Mouse (Mus musculus) midbrain, embryonic 14.5 days (tissue): ENCODE measurements around the gene Ppp2r5c. TPM values are rescaled to one million over a fixed set of nuclear protein-coding genes. Genes with fewer than 3 reads are reported as not detected.

Experiments
- ATAC-seq: fragments of 200-750 bp; cut with Nextera tagmentation; 2 replicates; pipeline ENCODE4 v1.8.0; 2017; ENCODE audit warnings: moderate number of reproducible peaks, moderate library complexity; ENCODE audit not compliant: low FRiP score, low TSS enrichment
- DNase-seq: peaks from one replicate; pipeline ENCODE4 v3.0.0-alpha.2; 2015
- H3K27ac ChIP-seq: fragments of 300-500 bp; sonication (generic); replicated peaks from 2 replicates; pipeline ENCODE4 v1.5.1; 2014; ENCODE audit warnings: mild to moderate bottlenecking, low read depth, low read length, moderate library complexity
- H3K27me3 ChIP-seq: fragments of 300-500 bp; sonication (generic); 2 replicates; pipeline ENCODE4 v1.6.1; 2014; ENCODE audit warnings: low read length, control low read depth, mixed read lengths; ENCODE audit not compliant: control insufficient read depth, insufficient read depth
- H3K36me3 ChIP-seq: fragments of 300-500 bp; sonication (generic); 2 replicates; pipeline ENCODE4 v1.6.1; 2014; ENCODE audit warnings: low read length, control low read depth; ENCODE audit not compliant: control insufficient read depth, insufficient read depth
- H3K4me1 ChIP-seq: fragments of 300-500 bp; sonication (generic); 2 replicates; pipeline ENCODE4 v1.6.1; 2014; ENCODE audit warnings: mild to moderate bottlenecking, antibody characterized with exemption, low read length, control low read depth; ENCODE audit not compliant: control insufficient read depth, insufficient read depth
- H3K4me2 ChIP-seq: fragments of 300-500 bp; sonication (generic); 2 replicates; pipeline ENCODE4 v1.6.1; 2014; ENCODE audit warnings: mild to moderate bottlenecking, low read length, moderate library complexity
- H3K4me3 ChIP-seq: fragments of 300-500 bp; sonication (generic); replicated peaks from 2 replicates; pipeline ENCODE4 v1.5.1; 2014; ENCODE audit warnings: low read depth, low read length
- H3K9ac ChIP-seq: fragments of 300-500 bp; sonication (generic); replicated peaks from 2 replicates; pipeline ENCODE4 v1.6.1; 2014; ENCODE audit warnings: mild to moderate bottlenecking, low read length, moderate library complexity
- H3K9me3 ChIP-seq: fragments of 300-500 bp; sonication (generic); 2 replicates; pipeline ENCODE4 v1.6.1; 2016; ENCODE audit warnings: low read length, control low read depth, mixed read lengths; ENCODE audit not compliant: control insufficient read depth
- WGBS: fragments of 180-500 bp; shearing (Covaris S2); extraction: QIAGEN DNeasy Blood & Tissue Kit; methylation state at CpG from one replicate; pipeline ENCODE4 v1.1.7; 2014; 5-methylcytosine and 5-hydroxymethylcytosine counted together
- polyA plus RNA-seq: library from polyadenylated mRNA; unstranded; fragments of >200 nt; fragmentation: Nextera tagmentation; extraction: Ambion mirVana; gene quantifications from 2 replicates; pipeline ENCODE4 v1.2.1, GENCODE M21; 2014

The Ppp2r5c gene
- polyA plus RNA-seq = 125 and 158 TPM in 2 replicates

GRCm38 (mm10) chr12:110446290-110447170 is at the start of gene Ppp2r5c:
Ppp2r5c (plus strand) TSS chr12:110447120.
- Histone ChIP-seq H3K36me3 (peaks cover 16% of the 10 kb centered on the region; the same call in 1 of the 2 replicates), H3K9ac (peak within 1 kb of the TSS; percentile 88), H3K4me3 (peak within 1 kb of the TSS; percentile 54), H3K27me3 (no peaks in the 10 kb centered on the region), H3K4me2 (peak within 1 kb of the TSS; percentile 78), H3K27ac (peak within 1 kb of the TSS; percentile 85), H3K9me3 (no peaks in the 10 kb centered on the region), H3K4me1 (peaks cover 7% of the 10 kb centered on the region; the same call in 1 of the 2 replicates)
- under 1% methylated on average over 80 of the region's 86 CpGs for WGBS
- DNase-seq (peak; percentile 97), ATAC-seq (peak; percentile 97)

- Histone ChIP-seq H3K4me3 (no peak overlapping the region), H3K9me3 (peaks cover 3% of the 10 kb centered on the region; the same call in 1 of the 2 replicates), H3K27me3 (no peaks in the 10 kb centered on the region), H3K4me1 (no peaks in the 10 kb centered on the region), H3K9ac (no peak overlapping the region), H3K27ac (no peak overlapping the region), H3K4me2 (no peak overlapping the region), H3K36me3 (no peaks in the 10 kb centered on the region)
- WGBS = 28% methylated on average over 8 of the region's 8 CpGs
- no peak for ATAC-seq
- peak; percentile 88 for DNase-seq
Measured at GRCm38 (mm10) chr12:110398351-110398750, 48.6 kb upstream of the Ppp2r5c start.

GRCm38 (mm10) chr12:110399161-110399560 is 47.8 kb upstream of the Ppp2r5c start:
- Histone ChIP-seq H3K9ac (no peak overlapping the region), H3K4me1 (no peaks in the 10 kb centered on the region), H3K9me3 (peaks cover 3% of the 10 kb centered on the region; the same call in 1 of the 2 replicates), H3K4me2 (no peak overlapping the region), H3K36me3 (no peaks in the 10 kb centered on the region), H3K27ac (no peak overlapping the region), H3K27me3 (no peaks in the 10 kb centered on the region), H3K4me3 (no peak overlapping the region)
- 90% methylated on average over 6 of the region's 6 CpGs for WGBS
- ATAC-seq = no peak
- no peak for DNase-seq

- no peaks in the 10 kb centered on the region for H3K4me1 ChIP-seq
- no peak overlapping the region for H3K27ac ChIP-seq
- peaks cover 3% of the 10 kb centered on the region; the same call in 1 of the 2 replicates for H3K9me3 ChIP-seq
- no peak for DNase-seq
- no peak for ATAC-seq
- whole genome bisulfite sequencing = 87% methylated on average over 5 of the region's 5 CpGs
- H3K27me3 ChIP-seq = no peaks in the 10 kb centered on the region
- no peak overlapping the region for H3K4me3 ChIP-seq
- no peak overlapping the region for H3K9ac ChIP-seq
- H3K36me3 ChIP-seq = no peaks in the 10 kb centered on the region
- H3K4me2 ChIP-seq = no peak overlapping the region
Measured at GRCm38 (mm10) chr12:110400936-110401335, 46.0 kb upstream of the Ppp2r5c start.

- Histone ChIP-seq H3K4me3 (no peak overlapping the region), H3K27ac (no peak overlapping the region), H3K9me3 (0 out of 2 replicates have a peak, but pooled peaks cover 3% of the 10 kb centered on the region), H3K4me1 (no peaks in the 10 kb centered on the region), H3K9ac (no peak overlapping the region), H3K36me3 (no peaks in the 10 kb centered on the region), H3K27me3 (no peaks in the 10 kb centered on the region), H3K4me2 (no peak overlapping the region)
- WGBS = 91% methylated on average over 4 of the region's 4 CpGs
- no peak for DNase-seq
- no peak for ATAC-seq
Measured at GRCm38 (mm10) chr12:110401871-110402270, 45.0 kb upstream of the Ppp2r5c start.

GRCm38 (mm10) chr12:110416244-110416643 is 30.7 kb upstream of the Ppp2r5c start:
- H3K9me3 ChIP-seq = no peaks in the 10 kb centered on the region
- no peaks in the 10 kb centered on the region for H3K27me3 ChIP-seq
- no peak overlapping the region for H3K4me2 ChIP-seq
- 53% methylated on average over 3 of the region's 3 CpGs for WGBS
- ATAC-seq = no peak
- H3K4me1 ChIP-seq = no peaks in the 10 kb centered on the region
- peak; percentile 13 for DNase-seq
- H3K4me3 ChIP-seq = no peak overlapping the region
- H3K36me3 ChIP-seq = no peaks in the 10 kb centered on the region
- no peak overlapping the region for H3K27ac ChIP-seq
- H3K9ac ChIP-seq = no peak overlapping the region

GRCm38 (mm10) chr12:110417023-110417986 is 29.6 kb upstream of the Ppp2r5c start:
- no peak overlapping the region for H3K4me3 ChIP-seq
- peak; percentile 52 for DNase-seq
- H3K27me3 ChIP-seq = no peaks in the 10 kb centered on the region
- H3K27ac ChIP-seq = no peak overlapping the region
- no peak overlapping the region for H3K9ac ChIP-seq
- H3K4me1 ChIP-seq = no peaks in the 10 kb centered on the region
- no peaks in the 10 kb centered on the region for H3K9me3 ChIP-seq
- ATAC-seq = no peak
- H3K4me2 ChIP-seq = peak overlapping the region; percentile 29
- no peaks in the 10 kb centered on the region for H3K36me3 ChIP-seq
- WGBS = 56% methylated on average over 28 of the region's 28 CpGs

- H3K9me3 ChIP-seq = no peaks in the 10 kb centered on the region
- no peaks in the 10 kb centered on the region for H3K36me3 ChIP-seq
- no peaks in the 10 kb centered on the region for H3K4me1 ChIP-seq
- H3K9ac ChIP-seq = no peak overlapping the region
- H3K27ac ChIP-seq = no peak overlapping the region
- H3K4me3 ChIP-seq = no peak overlapping the region
- no peaks in the 10 kb centered on the region for H3K27me3 ChIP-seq
- ATAC-seq (no peak; the same call in 1 of the 2 replicates), DNase-seq (no peak)
- no peak overlapping the region for H3K4me2 ChIP-seq
- WGBS = 51% methylated on average over 20 of the region's 20 CpGs
Measured at GRCm38 (mm10) chr12:110417987-110418734, 28.8 kb upstream of the Ppp2r5c start.
